Mouse (Mus musculus): ENCODE data around the gene Gm10271.

Gene Gm10271

DNA sequence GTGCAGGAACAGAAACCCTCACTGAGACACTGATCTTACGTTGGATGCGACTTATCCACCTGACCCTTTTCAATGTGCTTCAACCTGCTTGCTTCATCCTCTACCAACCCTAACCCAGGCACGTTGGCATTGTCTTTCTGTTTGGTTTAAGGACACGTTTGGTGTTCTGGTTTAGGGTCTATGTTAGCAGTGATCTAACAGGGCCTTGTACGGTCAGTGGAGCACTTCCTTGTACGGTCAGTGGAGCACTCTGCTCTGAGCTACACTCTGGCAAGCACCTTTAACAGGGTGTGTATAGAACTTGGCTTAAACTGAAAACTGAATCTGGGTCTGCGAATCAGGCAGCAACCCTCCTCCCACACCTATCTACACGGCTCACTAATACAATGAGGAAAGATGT lies 57.1 kb downstream of the Gm10271 start:
- no peak overlapping the region for H3K4me3 ChIP-seq (replicated peaks; ENCODE audit: low read length)
- H3K27me3 ChIP-seq (ENCODE audit: insufficient read depth, low read length), result no peaks in the 10 kb centered on the region
- peaks cover 76% of the 10 kb centered on the region for H3K36me3 ChIP-seq (ENCODE audit: insufficient read depth, low read length)
- no peaks in the 10 kb centered on the region for H3K9me3 ChIP-seq (ENCODE audit: low read length)
- peaks cover 45% of the 10 kb centered on the region for H3K4me1 ChIP-seq (replicated peaks; ENCODE audit: low read depth, low read length)
- no peak for TF ChIP-seq POU5F1 (IDR thresholded peaks at IDR 0.05; ENCODE audit: borderline replicate concordance, low read length)
- TF ChIP-seq CTCF (conservative IDR thresholded peaks at IDR 0.05; ENCODE audit: low read length), result no peak
- no peak for TF ChIP-seq NANOG (IDR thresholded peaks at IDR 0.05; ENCODE audit: borderline replicate concordance, low read length)

DNA sequence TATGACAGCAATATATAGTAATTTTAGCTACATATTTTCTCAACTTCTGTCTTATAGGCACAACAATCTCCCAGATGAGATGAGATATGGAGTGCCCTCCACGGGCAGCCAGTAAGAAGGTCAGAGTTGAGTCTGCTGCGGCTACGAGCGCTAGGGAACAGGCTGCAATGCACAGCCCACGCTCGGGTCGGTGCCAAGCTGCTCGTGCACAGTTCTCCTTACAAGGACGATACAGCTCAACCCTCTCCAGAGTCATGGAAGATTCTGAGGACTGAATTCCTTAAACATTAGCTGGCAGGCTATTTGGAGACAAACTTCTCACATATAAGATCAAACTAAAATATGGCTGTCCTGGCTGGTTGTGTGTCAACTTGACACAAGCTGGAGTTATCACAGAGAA lies 57.8 kb downstream of the Gm10271 start:
- TF ChIP-seq POU5F1 (IDR thresholded peaks at IDR 0.05; ENCODE audit: borderline replicate concordance, low read length), result no peak
- TF ChIP-seq NANOG (IDR thresholded peaks at IDR 0.05; ENCODE audit: borderline replicate concordance, low read length), result no peak
- TF ChIP-seq CTCF (conservative IDR thresholded peaks at IDR 0.05; ENCODE audit: low read length), result no peak
- Histone ChIP-seq H3K4me1 (replicated peaks; ENCODE audit: low read depth, low read length) (peaks cover 42% of the 10 kb centered on the region), H3K36me3 (ENCODE audit: insufficient read depth, low read length) (peaks cover 78% of the 10 kb centered on the region), H3K27me3 (ENCODE audit: insufficient read depth, low read length) (no peaks in the 10 kb centered on the region), H3K4me3 (replicated peaks; ENCODE audit: low read length) (no peak overlapping the region), H3K9me3 (ENCODE audit: low read length) (no peaks in the 10 kb centered on the region)

DNA sequence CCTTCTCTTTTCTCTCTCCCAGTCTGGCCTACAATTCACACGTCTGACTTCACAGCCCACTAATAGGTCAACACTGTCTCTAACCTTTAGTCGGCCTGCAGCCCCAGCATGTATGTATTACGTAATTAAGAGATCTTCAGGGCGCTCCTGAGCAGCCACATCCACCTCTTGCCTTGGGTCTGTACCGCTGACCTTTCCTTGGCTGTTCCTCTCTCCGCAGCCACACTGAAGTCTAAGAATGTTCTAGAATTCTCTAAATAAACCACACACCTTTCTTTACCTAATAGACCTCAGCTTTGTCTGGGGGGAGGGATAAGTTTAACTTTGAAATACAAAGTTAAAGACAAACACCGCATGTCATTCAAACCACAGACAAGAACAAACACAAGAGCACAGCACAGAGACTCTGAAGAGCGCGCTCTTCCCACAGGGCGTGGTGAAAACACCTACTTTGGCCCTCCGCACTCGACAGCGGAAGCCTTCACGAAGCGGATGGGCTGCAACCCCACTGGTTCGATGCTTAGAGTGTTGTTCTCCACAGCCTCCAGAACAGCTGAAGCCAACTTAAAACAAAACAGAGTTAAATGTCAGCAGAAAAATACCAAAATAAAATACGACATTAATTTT lies 58.6 kb downstream of the Gm10271 start:
- Histone ChIP-seq H3K4me1 (replicated peaks; ENCODE audit: low read depth, low read length) (peaks cover 39% of the 10 kb centered on the region), H3K36me3 (ENCODE audit: insufficient read depth, low read length) (peaks cover 79% of the 10 kb centered on the region), H3K4me3 (replicated peaks; ENCODE audit: low read length) (no peak overlapping the region), H3K27me3 (ENCODE audit: insufficient read depth, low read length) (no peaks in the 10 kb centered on the region), H3K9me3 (ENCODE audit: low read length) (no peaks in the 10 kb centered on the region)
- TF ChIP-seq POU5F1 (IDR thresholded peaks at IDR 0.05; ENCODE audit: borderline replicate concordance, low read length) (no peak), CTCF (conservative IDR thresholded peaks at IDR 0.05; ENCODE audit: low read length) (no peak), NANOG (IDR thresholded peaks at IDR 0.05; ENCODE audit: borderline replicate concordance, low read length) (no peak)

DNA sequence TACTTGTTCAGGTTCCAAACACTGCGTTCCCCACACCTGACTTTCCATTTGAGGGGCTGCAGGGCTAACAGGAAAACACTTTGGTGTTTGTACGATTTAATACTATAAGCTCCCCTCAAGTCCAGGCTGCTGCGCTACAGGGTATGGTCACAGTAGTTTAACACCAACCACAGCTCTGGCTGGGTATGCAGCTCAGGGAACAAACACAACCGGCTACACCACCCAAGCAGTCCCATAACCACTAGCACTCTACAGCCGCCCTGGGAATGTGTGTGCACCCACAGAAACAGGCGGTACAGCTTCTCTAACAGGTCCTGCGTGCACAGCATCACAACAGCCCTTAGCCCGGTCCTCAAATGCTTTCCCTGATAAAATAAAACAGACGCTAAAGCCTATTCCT lies 59.6 kb downstream of the Gm10271 start:
- Histone ChIP-seq H3K4me3 (replicated peaks; ENCODE audit: low read length) (no peak overlapping the region), H3K36me3 (ENCODE audit: insufficient read depth, low read length) (peaks cover 79% of the 10 kb centered on the region), H3K27me3 (ENCODE audit: insufficient read depth, low read length) (no peaks in the 10 kb centered on the region), H3K9me3 (ENCODE audit: low read length) (no peaks in the 10 kb centered on the region), H3K4me1 (replicated peaks; ENCODE audit: low read depth, low read length) (peaks cover 39% of the 10 kb centered on the region)
- TF ChIP-seq POU5F1 (IDR thresholded peaks at IDR 0.05; ENCODE audit: borderline replicate concordance, low read length) (no peak), NANOG (IDR thresholded peaks at IDR 0.05; ENCODE audit: borderline replicate concordance, low read length) (no peak), CTCF (conservative IDR thresholded peaks at IDR 0.05; ENCODE audit: low read length) (no peak)

DNA sequence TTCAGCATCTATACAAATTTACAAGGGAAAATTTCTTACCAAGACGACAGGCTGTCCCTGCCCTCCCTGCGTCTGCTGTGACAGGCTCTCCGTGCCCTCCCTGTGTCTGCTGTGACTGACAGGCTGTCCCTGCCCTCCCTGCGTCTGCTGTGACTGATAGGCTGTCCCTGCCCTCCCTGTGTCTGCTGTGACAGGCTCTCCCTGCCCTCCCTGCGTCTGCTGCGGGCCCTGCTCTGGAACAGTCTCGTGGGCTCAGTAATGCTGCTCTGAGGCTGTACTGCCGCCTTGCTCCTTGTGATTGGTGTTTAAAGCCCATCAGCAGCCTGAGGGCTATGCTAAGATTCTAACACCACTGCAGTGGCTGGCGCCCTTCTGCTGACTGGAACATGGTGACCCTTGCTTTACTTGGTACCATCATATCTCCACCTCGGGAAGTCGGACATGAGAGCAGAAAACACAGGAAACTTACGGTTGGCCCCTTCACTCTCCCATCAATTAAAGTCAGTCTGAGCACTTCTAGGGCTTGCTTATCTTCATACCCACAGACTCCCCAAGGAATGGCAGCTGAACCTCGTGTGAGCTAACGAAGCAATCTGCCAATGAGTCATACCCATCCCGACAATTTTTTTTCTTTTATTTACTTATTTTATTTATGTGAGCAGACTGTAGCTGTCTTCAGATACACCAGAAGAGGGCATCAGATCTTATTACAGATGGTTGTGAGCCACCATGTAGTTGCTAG lies 63.3 kb downstream of the Gm10271 start:
- peaks cover 72% of the 10 kb centered on the region for H3K36me3 ChIP-seq (ENCODE audit: insufficient read depth, low read length)
- no peak overlapping the region for H3K4me3 ChIP-seq (replicated peaks; ENCODE audit: low read length)
- H3K9me3 ChIP-seq (ENCODE audit: low read length), result no peaks in the 10 kb centered on the region
- peaks cover 40% of the 10 kb centered on the region for H3K4me1 ChIP-seq (replicated peaks; ENCODE audit: low read depth, low read length)
- TF ChIP-seq NANOG (IDR thresholded peaks at IDR 0.05; ENCODE audit: borderline replicate concordance, low read length) (no peak), CTCF (conservative IDR thresholded peaks at IDR 0.05; ENCODE audit: low read length) (no peak), POU5F1 (IDR thresholded peaks at IDR 0.05; ENCODE audit: borderline replicate concordance, low read length) (no peak)
- no peaks in the 10 kb centered on the region for H3K27me3 ChIP-seq (ENCODE audit: insufficient read depth, low read length)

Measured in E14TG2a.4 (cell line).